Mouse (Mus musculus): ENCODE measurements around the gene 4933427D14Rik.

GRCm38 (mm10) chr11:72142889-72143288 lies 64.4 kb downstream of the 4933427D14Rik start:
- TF ChIP-seq CTCF (IDR thresholded peaks at IDR 0.05; ENCODE audit: borderline replicate concordance, insufficient read depth, low read depth, low read length): no peak
- TF ChIP-seq POLR2A (IDR thresholded peaks at IDR 0.05; ENCODE audit: borderline replicate concordance, insufficient read depth, low read length): no peak
